Mouse (Mus musculus): Measurements from ENCODE around the gene Gm7971. TPM values are rescaled to one million over a fixed set of nuclear protein-coding genes. Genes with fewer than 3 reads are reported as not detected.
"Not testable (repeated sequence)": the region's sequence is repeated elsewhere in the genome, so short reads cannot be mapped to it uniquely, and the experiment has no call there.

The Gm7971 gene
- not detected for total RNA-seq (2021)

- not testable (repeated sequence) for DNase-seq (ENCODE audit: extremely low spot score in 1 of 2, low spot score in 1 of 2)
Measured at GRCm38 (mm10) chr5:95594775-95595174, at the start of gene Gm7971. Gene Gm7971 (minus strand): TSS chr5:95594875.

Other genes with a start within 250 kb of the Gm7971 start
- gene D5Ertd577e, start 138.1 kb downstream of the Gm7971 start, total RNA-seq (2021) = not detected
- gene Gm3286, start 84.1 kb downstream of the Gm7971 start, total RNA-seq (2021) = not detected
- not detected for gene Gm7978, start 141.3 kb upstream of the Gm7971 start, total RNA-seq (2021)
- gene Gm7982, start 147.1 kb upstream of the Gm7971 start, total RNA-seq (2021) = not detected
- not detected for gene E330014E10Rik, start 181.1 kb upstream of the Gm7971 start, total RNA-seq (2021)

Measured in layer of hippocampus, postnatal 25 days (tissue).